Mouse (Mus musculus) spleen, postnatal 14 days (tissue): ENCODE data around the gene Olfr220.

ENCODE experiments used
- DNase-seq, 2 experiments: peaks; one replicate each; pipeline ENCODE4 v3.0.0; 2021 to 2022; ENCODE audit warnings: low spot score in 2 of 2

Gene Olfr220

DNA sequence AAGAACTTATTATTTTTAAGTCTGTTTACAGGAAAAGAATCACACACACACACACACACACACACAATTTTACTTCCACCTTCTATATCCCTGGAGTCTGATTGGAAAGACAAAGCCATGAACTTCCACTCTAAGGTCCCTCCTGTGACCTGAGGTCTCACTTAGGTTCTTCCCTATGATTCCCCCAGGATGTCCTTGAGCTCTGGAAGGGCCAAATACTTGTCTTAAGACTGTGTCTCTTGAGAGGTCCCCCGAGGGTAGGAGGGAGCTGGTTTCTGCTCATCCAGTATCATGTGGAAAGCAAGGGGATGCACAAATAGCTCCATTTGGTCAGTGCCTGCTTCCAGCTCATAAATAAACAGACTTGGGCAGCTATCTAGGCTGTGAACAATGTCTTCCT is at the start of gene Olfr220:
Olfr220 (plus strand) TSS at position 301 of the 400 bp plus-strand sequence.
- no peak for DNase-seq

DNA sequence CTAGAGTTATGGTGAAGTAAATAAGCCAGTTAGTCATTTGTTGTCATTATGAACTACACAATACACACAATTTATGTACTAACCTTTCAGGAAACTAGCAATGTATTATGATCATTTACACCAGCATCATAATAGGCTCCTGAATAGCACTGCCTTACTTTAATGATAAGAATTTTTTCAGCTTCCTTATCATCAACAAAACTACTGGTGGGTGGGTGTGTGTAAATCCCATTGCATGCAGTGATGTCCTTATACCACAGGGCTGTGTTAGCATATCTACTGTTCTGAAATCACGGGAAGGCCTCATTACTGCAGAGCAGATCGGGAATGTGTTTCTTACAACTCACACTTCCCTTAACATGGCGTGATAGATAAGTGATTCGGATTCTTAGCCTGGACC is 18.9 kb upstream of the Olfr220 start:
- no peak for DNase-seq

- no peak for DNase-seq
Measured at GRCm38 (mm10) chr1:174423764-174424163, 18.1 kb upstream of the Olfr220 start, which contains the start of gene Olfr414. TSS of gene Olfr414 (plus strand) at chr1:174424064.

GRCm38 (mm10) chr1:174426180-174426986 is 15.5 kb upstream of the Olfr220 start:
- no peak for DNase-seq

DNA sequence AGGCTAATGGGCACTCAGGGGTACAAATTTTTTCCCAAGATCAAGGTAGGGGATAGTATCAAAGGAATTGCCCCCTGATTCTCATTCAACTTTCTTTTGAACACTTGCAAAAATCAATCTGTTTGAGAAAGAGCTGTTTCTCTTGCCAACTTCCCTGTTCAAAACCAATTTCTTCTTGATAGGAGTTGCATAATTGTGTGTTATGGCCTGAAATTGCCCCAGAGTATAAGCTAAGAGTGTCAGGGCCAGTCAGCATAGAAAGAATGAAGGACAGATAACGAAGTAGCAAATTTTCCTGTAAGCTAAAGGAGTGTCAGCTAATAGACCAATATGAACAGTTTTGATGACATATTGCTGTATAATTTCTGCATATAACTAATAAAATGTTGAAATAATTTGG is 14.5 kb upstream of the Olfr220 start:
- DNase-seq: no peak

- DNase-seq: no peak
Measured at GRCm38 (mm10) chr1:174428407-174428806, 13.5 kb upstream of the Olfr220 start.

- no peak for DNase-seq
Measured at GRCm38 (mm10) chr1:174434121-174434520, 7.8 kb upstream of the Olfr220 start.

DNA sequence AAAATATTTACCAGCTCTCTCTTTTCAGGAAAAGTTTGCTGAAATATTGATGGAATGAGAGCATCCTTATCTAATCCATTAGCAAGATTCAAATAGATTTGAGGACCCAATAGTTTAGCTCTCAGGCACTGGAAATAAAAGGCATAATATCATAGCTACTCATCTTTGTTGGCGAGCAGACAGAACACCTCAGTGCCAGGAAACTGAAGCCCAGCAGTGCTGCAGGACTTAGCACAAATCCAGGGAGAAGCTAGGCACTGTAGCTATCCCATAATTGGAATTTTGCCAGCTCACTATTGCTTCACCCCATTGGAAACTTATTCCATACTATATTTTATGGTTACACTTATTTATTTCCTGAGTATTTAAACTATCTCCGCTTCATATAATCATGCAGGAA is 13.2 kb downstream of the Olfr220 start:
- no peak for DNase-seq

DNA sequence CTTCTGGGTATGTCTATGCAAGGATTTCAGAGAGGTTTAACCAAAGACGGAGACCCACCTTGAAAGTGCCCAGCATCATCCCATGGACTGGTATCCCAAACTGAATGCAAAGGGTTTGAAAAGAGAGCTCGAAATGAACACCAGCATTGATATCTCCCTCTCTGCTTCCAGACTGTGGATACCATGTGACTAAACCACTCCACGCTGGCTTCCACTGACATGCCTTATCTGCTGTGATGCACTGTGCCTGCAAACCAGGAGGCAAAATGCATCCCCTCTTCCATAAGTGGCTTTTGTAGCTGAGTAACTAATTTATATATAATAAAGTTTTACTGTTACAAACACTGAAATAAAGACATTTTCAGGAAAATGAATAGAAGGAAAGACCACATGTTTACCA is 23.5 kb downstream of the Olfr220 start:
- DNase-seq: no peak

- no peak for DNase-seq
Measured at GRCm38 (mm10) chr1:174466240-174466639, 24.4 kb downstream of the Olfr220 start.

GRCm38 (mm10) chr1:174469736-174470135 is 27.9 kb downstream of the Olfr220 start:
- DNase-seq: peak in 1 of 2 experiments; percentile 2

DNA sequence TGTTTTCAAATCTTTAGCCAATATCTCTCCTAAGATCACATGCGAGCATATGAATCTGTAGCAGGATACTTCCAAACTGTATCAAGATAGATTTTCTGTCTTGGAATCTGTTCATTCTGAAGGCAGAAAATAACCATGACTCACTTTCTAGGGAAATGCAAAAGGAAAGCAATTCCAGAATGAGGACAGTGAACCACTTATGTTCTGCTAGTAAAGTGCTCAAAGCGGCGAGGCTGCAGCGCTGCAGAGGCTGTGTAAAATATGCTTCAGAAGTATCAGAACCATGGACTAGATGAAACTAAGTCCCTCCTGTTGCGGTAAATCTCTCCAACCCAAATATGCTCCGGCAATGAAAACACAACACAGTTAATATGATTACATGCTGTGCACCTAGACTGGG is 40.7 kb downstream of the Olfr220 start:
- no peak for DNase-seq

DNA sequence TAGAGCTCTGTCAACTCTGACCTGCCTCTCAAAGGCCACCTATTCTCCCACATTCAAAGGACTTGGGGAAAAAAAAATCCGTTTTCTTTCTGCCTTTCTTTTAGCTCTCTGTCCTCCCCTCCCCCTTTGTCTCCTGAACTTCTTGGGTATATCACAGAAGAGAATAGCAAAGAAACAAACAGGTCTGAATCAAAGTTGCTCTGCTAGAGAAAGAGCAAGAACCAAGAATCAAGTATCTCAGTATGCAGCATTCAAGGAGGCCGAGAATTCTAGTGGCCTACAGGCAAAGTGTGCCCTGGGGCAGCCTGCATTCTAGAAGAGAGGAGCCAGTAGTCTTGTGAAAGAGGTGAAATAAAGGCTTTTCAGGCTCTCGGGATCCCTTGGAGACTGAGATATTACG is 58.2 kb downstream of the Olfr220 start:
- no peak for DNase-seq
